Mouse (Mus musculus): ENCODE results near the gene Chst15. TPM values are rescaled to one million over a fixed set of nuclear protein-coding genes. Genes with fewer than 3 reads are reported as not detected.

The Chst15 gene
- total and polyA plus RNA-seq, 3 experiments: 6.8 to 7.3 (median 7.0) TPM

GRCm38 (mm10) chr7:132269661-132270060 is 47.4 kb downstream of the Chst15 start:
- Histone ChIP-seq H3K27me3 (ENCODE audit: control insufficient read depth, insufficient read depth, low read length) (no peaks in the 10 kb centered on the region), H3K9ac (ENCODE audit: low read depth, low read length) (no peak overlapping the region), H3K4me3 (no peak overlapping the region), H3K27ac (no peak overlapping the region), H3K4me1 (ENCODE audit: control insufficient read depth, insufficient read depth, low read length) (peaks cover 1% of the 10 kb centered on the region; the same call in 1 of the 2 replicates), H3K36me3 (ENCODE audit: control insufficient read depth, insufficient read depth, low read length) (no peaks in the 10 kb centered on the region), H3K79me2 (replicated peaks; ENCODE audit: control insufficient read depth, insufficient read depth, low read length) (no peaks in the 10 kb centered on the region; the same call in 1 of the 2 replicates)
- WGBS: 81% methylated on average over 3 of the region's 3 CpGs
- intact Hi-C loops (cut with DNase I): no loop called here
- no peak for DNase-seq
- TF ChIP-seq POLR2A (IDR thresholded peaks at IDR 0.05; ENCODE audit: insufficient read depth, low read depth, low read length) (no peak), EP300 (IDR thresholded peaks at IDR 0.05; ENCODE audit: insufficient read depth, low read depth, low read length) (no peak), CTCF (IDR thresholded peaks at IDR 0.05) (no peak)

- Histone ChIP-seq H3K4me3 (no peak overlapping the region), H3K27ac (no peak overlapping the region), H3K79me2 (replicated peaks; ENCODE audit: control insufficient read depth, insufficient read depth, low read length) (no peaks in the 10 kb centered on the region; the same call in 1 of the 2 replicates), H3K4me1 (ENCODE audit: control insufficient read depth, insufficient read depth, low read length) (peaks cover 1% of the 10 kb centered on the region; the same call in 1 of the 2 replicates), H3K9ac (ENCODE audit: low read depth, low read length) (no peak overlapping the region), H3K36me3 (ENCODE audit: control insufficient read depth, insufficient read depth, low read length) (no peaks in the 10 kb centered on the region), H3K27me3 (ENCODE audit: control insufficient read depth, insufficient read depth, low read length) (no peaks in the 10 kb centered on the region)
- intact Hi-C loops (cut with DNase I): no loop called here
- WGBS: 88% methylated on average over 4 of the region's 4 CpGs
- DNase-seq: no peak
- no peak for TF ChIP-seq POLR2A (IDR thresholded peaks at IDR 0.05; ENCODE audit: insufficient read depth, low read depth, low read length)
Measured at GRCm38 (mm10) chr7:132267721-132268498, 49.1 kb downstream of the Chst15 start.

GRCm38 (mm10) chr7:132264763-132265162 is 52.3 kb downstream of the Chst15 start:
- TF ChIP-seq EP300 (IDR thresholded peaks at IDR 0.05; ENCODE audit: insufficient read depth, low read depth, low read length): no peak
- TF ChIP-seq POLR2A (IDR thresholded peaks at IDR 0.05; ENCODE audit: insufficient read depth, low read depth, low read length): no peak
- no peak for TF ChIP-seq CTCF (IDR thresholded peaks at IDR 0.05)
- no peak for DNase-seq
- Histone ChIP-seq H3K9ac (ENCODE audit: low read depth, low read length) (no peak overlapping the region), H3K79me2 (replicated peaks; ENCODE audit: control insufficient read depth, insufficient read depth, low read length) (no peaks in the 10 kb centered on the region; the same call in 1 of the 2 replicates), H3K27ac (no peak overlapping the region), H3K4me3 (no peak overlapping the region), H3K4me1 (ENCODE audit: control insufficient read depth, insufficient read depth, low read length) (peaks cover 1% of the 10 kb centered on the region; the same call in 1 of the 2 replicates), H3K36me3 (ENCODE audit: control insufficient read depth, insufficient read depth, low read length) (no peaks in the 10 kb centered on the region), H3K27me3 (ENCODE audit: control insufficient read depth, insufficient read depth, low read length) (no peaks in the 10 kb centered on the region)
- intact Hi-C loops (cut with DNase I): no loop called here
- WGBS: 36% methylated on average over 3 of the region's 3 CpGs

- no peaks in the 10 kb centered on the region for H3K27me3 ChIP-seq (ENCODE audit: control insufficient read depth, insufficient read depth, low read length)
- no peak for TF ChIP-seq CTCF (IDR thresholded peaks at IDR 0.05)
- no peak for TF ChIP-seq POLR2A (IDR thresholded peaks at IDR 0.05; ENCODE audit: insufficient read depth, low read depth, low read length)
- H3K27ac ChIP-seq: no peak overlapping the region
- H3K79me2 ChIP-seq (replicated peaks; ENCODE audit: control insufficient read depth, insufficient read depth, low read length): no peaks in the 10 kb centered on the region
- no peak overlapping the region for H3K9ac ChIP-seq (ENCODE audit: low read depth, low read length)
- intact Hi-C loops (cut with DNase I): no loop called here
- peaks cover 1% of the 10 kb centered on the region; the same call in 1 of the 2 replicates for H3K4me1 ChIP-seq (ENCODE audit: control insufficient read depth, insufficient read depth, low read length)
- 69% methylated on average over 6 of the region's 6 CpGs for WGBS
- H3K4me3 ChIP-seq: no peak overlapping the region
- no peaks in the 10 kb centered on the region for H3K36me3 ChIP-seq (ENCODE audit: control insufficient read depth, insufficient read depth, low read length)
- DNase-seq: no peak
Measured at GRCm38 (mm10) chr7:132263186-132263585, 53.8 kb downstream of the Chst15 start.

- Histone ChIP-seq H3K27me3 (ENCODE audit: control insufficient read depth, insufficient read depth, low read length) (no peaks in the 10 kb centered on the region), H3K79me2 (replicated peaks; ENCODE audit: control insufficient read depth, insufficient read depth, low read length) (no peaks in the 10 kb centered on the region), H3K27ac (no peak overlapping the region), H3K36me3 (ENCODE audit: control insufficient read depth, insufficient read depth, low read length) (no peaks in the 10 kb centered on the region), H3K9ac (ENCODE audit: low read depth, low read length) (no peak overlapping the region), H3K4me3 (no peak overlapping the region), H3K4me1 (ENCODE audit: control insufficient read depth, insufficient read depth, low read length) (peaks cover 1% of the 10 kb centered on the region; the same call in 1 of the 2 replicates)
- no peak for DNase-seq
- intact Hi-C loops (cut with DNase I): no loop called here
- 47% methylated on average over 6 of the region's 6 CpGs for WGBS
- no peak for TF ChIP-seq EP300 (IDR thresholded peaks at IDR 0.05; ENCODE audit: insufficient read depth, low read depth, low read length)
- no peak for TF ChIP-seq CTCF (IDR thresholded peaks at IDR 0.05)
- no peak for TF ChIP-seq POLR2A (IDR thresholded peaks at IDR 0.05; ENCODE audit: insufficient read depth, low read depth, low read length)
Measured at GRCm38 (mm10) chr7:132262696-132263095, 54.3 kb downstream of the Chst15 start.

GRCm38 (mm10) chr7:132261885-132262284 is 55.1 kb downstream of the Chst15 start:
- TF ChIP-seq EP300 (IDR thresholded peaks at IDR 0.05; ENCODE audit: insufficient read depth, low read depth, low read length) (no peak), CTCF (IDR thresholded peaks at IDR 0.05) (no peak), POLR2A (IDR thresholded peaks at IDR 0.05; ENCODE audit: insufficient read depth, low read depth, low read length) (no peak)
- no peak for DNase-seq
- Histone ChIP-seq H3K79me2 (replicated peaks; ENCODE audit: control insufficient read depth, insufficient read depth, low read length) (no peaks in the 10 kb centered on the region), H3K27me3 (ENCODE audit: control insufficient read depth, insufficient read depth, low read length) (no peaks in the 10 kb centered on the region), H3K4me3 (no peak overlapping the region), H3K27ac (no peak overlapping the region), H3K36me3 (ENCODE audit: control insufficient read depth, insufficient read depth, low read length) (no peaks in the 10 kb centered on the region), H3K4me1 (ENCODE audit: control insufficient read depth, insufficient read depth, low read length) (0 out of 2 replicates have a peak, but pooled peaks cover 1% of the 10 kb centered on the region), H3K9ac (ENCODE audit: low read depth, low read length) (no peak overlapping the region)
- WGBS: 61% methylated on average over 3 of the region's 3 CpGs
- intact Hi-C loops (cut with DNase I): no loop called here

Data from heart, adult 2 months (tissue).